ENCODE assay signal across 41 mouse cellular contexts in the genomic region with DNA sequence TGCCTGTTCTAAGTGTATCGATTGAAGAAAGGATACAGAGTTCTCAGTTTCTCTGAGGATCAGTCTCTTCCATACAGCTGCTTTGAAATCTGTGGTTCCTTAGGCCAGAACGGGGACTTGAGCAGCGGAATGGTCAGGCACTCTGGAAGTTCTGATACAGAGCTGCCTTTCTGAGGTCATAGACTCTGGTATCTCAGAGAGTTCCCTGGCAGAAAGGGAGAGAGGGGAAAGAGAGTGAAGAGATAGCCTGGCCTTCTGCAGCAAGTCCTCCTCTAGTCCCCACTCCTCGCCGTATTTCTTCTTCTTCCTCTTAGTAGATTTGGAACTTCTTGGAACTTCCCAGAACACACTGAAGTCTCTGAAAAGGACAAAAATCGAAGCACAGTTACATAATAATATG. TPM values are rescaled to one million over a fixed set of nuclear protein-coding genes. Genes with fewer than 3 reads are reported as not detected.
"Had no signal": no experiment of that assay in that cellular context is flagged by ENCODE, and none has a peak within 500 bp of the region (broad histone marks: within the 10 kb centered on the region; RNA-seq: fewer than 3 reads in every experiment).

Dnah3 (minus strand) TSS at position 101 of the 400 bp plus-strand sequence.

- H3K9me3 ChIP-seq: heart, embryonic 10.5 days; heart, embryonic 12.5 days; heart, embryonic 13.5 days; hindbrain, embryonic 10.5 days; hindbrain, embryonic 12.5 days; hindbrain, embryonic 13.5 days; hindbrain, embryonic 15.5 days; intestine, embryonic 15.5 days; kidney, embryonic 15.5 days had no signal

- H3K4me1 ChIP-seq: heart, embryonic 10.5 days; hindbrain, embryonic 12.5 days; hindbrain, embryonic 13.5 days; hindbrain, embryonic 15.5 days; intestine, embryonic 15.5 days; kidney, embryonic 15.5 days had no signal

- H3K9ac ChIP-seq: heart, embryonic 12.5 days; heart, embryonic 13.5 days; hindbrain, embryonic 12.5 days; hindbrain, embryonic 13.5 days; hindbrain, embryonic 14.5 days; hindbrain, embryonic 15.5 days; intestine, embryonic 15.5 days; kidney, embryonic 15.5 days had no signal

- DNase-seq: heart, postnatal 10 days; heart, postnatal 14 days; heart, postnatal 36 days; kidney, adult 11 months; kidney, adult 18-20 months; kidney, adult 2 months; kidney, adult 8-10 months; kidney, adult 9 months; kidney, postnatal 10 days; kidney, postnatal 14 days; kidney, postnatal 25 days; kidney, postnatal 36 days; kidney, postnatal 4 days; layer of hippocampus, adult 9-11 months; layer of hippocampus, postnatal 36 days had no signal

- H3K36me3 ChIP-seq: heart, embryonic 10.5 days; heart, embryonic 12.5 days; heart, embryonic 13.5 days; hindbrain, embryonic 10.5 days; hindbrain, embryonic 12.5 days; hindbrain, embryonic 13.5 days; hindbrain, embryonic 15.5 days; intestine, embryonic 15.5 days; kidney, embryonic 15.5 days had no signal

- H3K27me3 ChIP-seq: heart, embryonic 12.5 days; heart, embryonic 13.5 days; hindbrain, embryonic 12.5 days; hindbrain, embryonic 15.5 days; intestine, embryonic 15.5 days; kidney, embryonic 15.5 days had no signal

- H3K4me3 ChIP-seq: heart, embryonic 10.5 days; heart, embryonic 12.5 days; heart, embryonic 13.5 days; hindbrain, embryonic 10.5 days; hindbrain, embryonic 12.5 days; hindbrain, embryonic 13.5 days; hindbrain, embryonic 15.5 days; intestine, embryonic 15.5 days; kidney, embryonic 15.5 days; layer of hippocampus, adult 2 months; left cerebral cortex, adult 2 months had no signal

- ATAC-seq: hindbrain, embryonic 16.5 days; hindbrain, postnatal 0 days; inflammation-experienced regulatory T-cells, adult 6 months; intestine, embryonic 15.5 days; intestine, embryonic 16.5 days; intestine, postnatal 0 days had no signal

- H3K27ac ChIP-seq: heart, embryonic 10.5 days; heart, embryonic 13.5 days; hindbrain, embryonic 10.5 days; hindbrain, embryonic 12.5 days; hindbrain, embryonic 13.5 days; hindbrain, embryonic 14.5 days; hindbrain, embryonic 15.5 days; hindbrain, postnatal 0 days; intestine, embryonic 15.5 days; kidney, embryonic 15.5 days; kidney, postnatal 0 days; layer of hippocampus, adult 2 months had no signal

- H3K4me2 ChIP-seq: heart, embryonic 11.5 days; heart, embryonic 12.5 days; heart, embryonic 13.5 days; hindbrain, embryonic 12.5 days; hindbrain, embryonic 13.5 days; hindbrain, embryonic 14.5 days; hindbrain, embryonic 15.5 days; intestine, embryonic 15.5 days; kidney, embryonic 15.5 days had no signal

RNA-seq across cellular contexts. Expression of gene Dnah3, which starts in this region (rescaled TPM):
- total RNA-seq: heart, postnatal 25 days; heart, postnatal 36 days; hematopoietic stem cell, adult 5-6 weeks had no signal
- polyA plus RNA-seq: heart, embryonic 10.5 days; heart, embryonic 11.5 days; heart, embryonic 12.5 days; heart, embryonic 13.5 days; heart, embryonic 14.5 days; heart, postnatal 0 days; intestine, embryonic 14.5 days; intestine, embryonic 15.5 days; intestine, embryonic 16.5 days; intestine, postnatal 0 days; kidney, embryonic 14.5 days; kidney, embryonic 15.5 days; kidney, embryonic 16.5 days had no signal
